Mouse (Mus musculus) adrenal gland, postnatal 36 days (tissue): ENCODE results near the gene Upf2. TPM values are rescaled to one million over a fixed set of nuclear protein-coding genes. Genes with fewer than 3 reads are reported as not detected.
"Not testable (repeated sequence)": the region's sequence is repeated elsewhere in the genome, so short reads cannot be mapped to it uniquely, and the experiment has no call there.

Experiments used
- DNase-seq, 2 experiments: peaks; one replicate each; pipeline ENCODE4 v3.0.0; 2021; ENCODE audit warnings: mixed read lengths in 1 of 2
- total RNA-seq, 2 experiments: library from RNA; stranded (reverse); gene quantifications; 2 replicates each; pipeline ENCODE4 v1.2.3; 2021

Gene Upf2
- total RNA-seq, 2 experiments from 2014 or later: 22.1 to 24.5 TPM

GRCm38 (mm10) chr2:5948964-5949363 lies 2.3 kb upstream of the Upf2 start:
- no peak for DNase-seq

DNA sequence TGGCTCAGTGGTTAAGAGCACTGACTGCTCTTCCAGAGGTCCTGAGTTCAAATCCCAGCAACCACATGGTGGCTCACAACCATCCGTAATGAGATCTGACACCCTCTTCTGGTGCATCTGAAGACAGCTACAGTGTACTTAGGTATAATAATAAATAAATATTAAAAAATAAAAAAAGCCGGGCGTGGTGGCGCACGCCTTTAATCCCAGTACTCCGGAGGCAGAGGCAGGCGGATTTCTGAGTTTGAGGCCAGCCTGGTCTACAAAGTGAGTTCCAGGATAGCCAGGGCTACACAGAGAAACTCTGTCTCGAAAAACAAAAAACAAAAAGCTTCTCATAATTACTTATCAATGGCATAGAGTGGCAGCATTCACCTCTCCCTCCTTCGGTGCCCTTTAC lies 1.4 kb upstream of the Upf2 start:
- not testable (repeated sequence) for DNase-seq

DNA sequence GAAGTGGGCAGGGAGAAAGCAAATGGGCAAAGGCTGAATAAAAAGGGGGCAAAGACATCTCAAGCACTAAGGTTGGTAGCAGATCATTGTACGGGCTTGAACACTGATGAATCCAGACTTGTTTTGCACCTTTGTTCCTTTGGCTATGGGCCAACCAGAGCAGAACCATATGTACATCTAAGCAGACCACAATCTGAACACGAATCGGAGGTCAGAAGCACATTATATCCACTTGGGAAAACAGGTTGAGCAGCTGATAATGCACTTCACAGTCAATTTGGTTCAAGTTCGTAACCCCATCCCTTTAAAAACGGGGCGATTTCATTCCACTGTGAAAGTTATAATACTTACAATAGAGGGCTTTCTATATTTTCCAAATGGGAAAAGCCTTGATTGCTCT lies 964 bp upstream of the Upf2 start:
- no peak for DNase-seq

DNA sequence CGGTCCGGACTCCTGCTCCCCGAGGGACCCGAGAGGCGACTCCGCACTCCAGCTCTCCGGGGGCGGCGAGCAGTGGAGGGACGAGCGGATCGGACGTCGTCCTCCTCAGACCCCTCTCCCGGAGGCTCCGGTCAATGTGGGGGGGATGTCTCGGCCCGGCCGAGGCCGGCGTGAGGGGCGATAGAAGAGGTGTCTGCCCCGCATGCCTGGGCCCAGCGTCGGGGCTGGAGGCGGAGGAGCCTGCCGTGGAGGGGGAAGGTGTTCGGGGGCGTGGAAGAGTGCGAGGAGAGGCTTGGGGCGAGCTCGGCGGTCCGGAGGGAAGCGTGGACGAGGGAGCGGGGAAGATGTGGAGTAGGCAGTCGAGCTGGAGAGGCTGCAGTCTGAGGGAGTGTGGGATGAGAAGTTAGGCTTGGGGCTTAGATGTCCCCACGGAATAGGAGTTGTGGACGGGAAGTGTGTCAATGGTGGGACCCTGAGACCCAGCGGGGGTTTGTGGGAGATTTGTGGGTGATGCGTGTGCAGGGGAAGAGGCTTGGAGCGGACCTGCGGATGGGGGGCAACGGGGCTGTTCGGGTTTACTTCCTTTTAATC lies 447 bp downstream of the Upf2 start:
- DNase-seq: peak; percentile 60 to 71

DNA sequence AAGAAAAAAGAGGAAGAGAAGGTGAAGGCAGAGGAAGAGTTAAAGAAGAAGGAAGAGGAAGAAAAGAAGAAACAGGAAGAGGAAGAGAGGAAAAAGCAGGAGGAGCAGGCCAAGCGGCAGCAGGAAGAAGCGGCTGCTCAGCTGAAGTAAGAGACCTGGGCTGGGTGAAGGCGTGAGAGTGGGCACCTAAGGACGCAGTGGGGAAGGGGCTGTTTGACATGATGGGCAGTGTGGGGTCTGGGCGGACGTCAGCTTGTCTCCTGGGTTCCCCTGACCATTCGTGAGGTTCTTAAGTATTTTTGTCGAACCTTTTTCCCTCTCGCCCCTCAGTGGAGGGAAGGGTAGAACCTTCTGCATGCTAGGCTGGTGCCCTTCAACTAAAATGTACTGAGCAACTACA lies 6.4 kb downstream of the Upf2 start:
- DNase-seq: peak in 1 of 2 experiments; percentile 10

DNA sequence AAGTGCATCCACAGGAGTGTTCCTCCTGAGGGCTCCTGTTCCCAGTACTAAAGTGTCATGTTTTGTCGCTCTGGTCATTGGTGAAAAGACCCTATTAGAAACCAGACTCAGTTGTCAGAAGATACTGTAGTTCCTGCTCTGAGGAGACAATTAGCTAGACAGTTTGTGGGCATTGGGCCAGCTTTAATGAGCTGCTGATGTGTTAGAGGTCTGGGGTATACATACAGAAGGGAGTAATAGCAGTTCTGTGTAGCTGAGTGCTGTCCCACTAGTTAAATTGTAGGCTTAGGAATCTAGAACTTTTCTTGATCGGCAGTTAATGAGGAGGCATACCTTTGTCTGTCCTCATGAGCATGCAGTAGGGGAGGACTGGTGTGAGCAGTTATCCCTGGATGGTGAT lies 11.0 kb downstream of the Upf2 start:
- no peak for DNase-seq

GRCm38 (mm10) chr2:5963729-5964128 lies 12.5 kb downstream of the Upf2 start:
- DNase-seq: not testable (repeated sequence)

DNA sequence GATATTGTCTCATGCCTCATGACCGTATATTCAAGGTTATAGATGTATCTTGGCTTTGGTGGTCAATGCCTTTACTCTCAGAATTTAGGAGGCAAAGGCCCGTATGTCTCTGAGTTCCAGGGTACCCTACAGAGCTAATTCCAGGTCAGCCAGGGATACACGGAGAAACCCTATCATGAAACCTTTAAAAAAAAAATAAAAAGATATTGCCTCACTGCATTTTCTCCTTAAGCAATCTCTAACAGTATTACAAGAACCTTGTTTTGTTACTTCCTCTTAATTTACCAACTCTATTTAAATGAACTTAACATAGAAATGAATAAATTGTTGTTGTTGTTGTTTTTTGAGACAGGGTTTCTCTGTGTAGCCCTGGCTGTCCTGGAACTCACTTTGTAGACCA lies 14.7 kb downstream of the Upf2 start:
- no peak for DNase-seq

DNA sequence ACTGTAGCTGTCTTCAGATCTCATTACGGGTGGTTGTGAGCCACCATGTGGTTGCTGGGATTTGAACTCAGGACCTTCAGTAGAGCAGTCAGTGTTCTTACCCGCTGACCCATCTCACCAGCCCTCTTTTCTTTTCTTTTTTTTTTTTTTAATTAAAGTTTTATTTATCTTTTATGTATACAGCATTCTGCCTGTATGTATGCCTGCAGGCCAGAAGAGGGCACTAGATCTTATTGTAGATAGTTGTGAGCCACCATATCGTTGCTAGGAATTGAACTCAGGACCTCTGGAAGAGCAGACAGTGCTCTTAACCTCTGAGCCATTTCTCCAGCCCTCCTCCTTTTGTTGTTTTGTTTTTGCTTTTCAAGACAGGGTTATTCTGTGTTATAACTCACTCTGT lies 19.4 kb downstream of the Upf2 start:
- DNase-seq: not testable (repeated sequence)

- DNase-seq: no peak
Observed at GRCm38 (mm10) chr2:5977532-5977931, 26.3 kb downstream of the Upf2 start.

DNA sequence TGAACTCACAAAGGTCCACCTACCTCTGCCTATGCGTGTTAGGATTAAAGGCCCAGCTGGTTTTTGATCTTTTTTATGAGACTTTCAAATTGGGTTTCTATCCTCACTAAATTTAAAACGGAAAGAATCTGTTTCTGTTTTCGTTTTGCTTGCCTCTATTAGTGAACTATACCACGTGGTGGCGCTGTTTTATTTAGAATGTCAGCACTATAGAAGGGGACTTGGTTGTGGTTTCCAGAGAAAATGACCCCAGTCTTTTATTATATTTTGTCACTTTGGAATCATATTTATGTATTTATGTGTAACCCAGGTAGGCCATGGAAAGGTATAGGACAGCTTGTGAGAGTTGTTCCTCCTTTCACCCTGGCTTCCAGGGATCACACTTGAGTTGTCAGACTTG lies 44.3 kb downstream of the Upf2 start:
- DNase-seq: peak; percentile 18 to 54

- no peak for DNase-seq
Observed at GRCm38 (mm10) chr2:6003949-6004348, 52.7 kb downstream of the Upf2 start.

GRCm38 (mm10) chr2:6014532-6014931 lies 63.3 kb downstream of the Upf2 start:
- no peak for DNase-seq

- not testable (repeated sequence) for DNase-seq
Observed at GRCm38 (mm10) chr2:6015182-6015581, 63.9 kb downstream of the Upf2 start.

DNA sequence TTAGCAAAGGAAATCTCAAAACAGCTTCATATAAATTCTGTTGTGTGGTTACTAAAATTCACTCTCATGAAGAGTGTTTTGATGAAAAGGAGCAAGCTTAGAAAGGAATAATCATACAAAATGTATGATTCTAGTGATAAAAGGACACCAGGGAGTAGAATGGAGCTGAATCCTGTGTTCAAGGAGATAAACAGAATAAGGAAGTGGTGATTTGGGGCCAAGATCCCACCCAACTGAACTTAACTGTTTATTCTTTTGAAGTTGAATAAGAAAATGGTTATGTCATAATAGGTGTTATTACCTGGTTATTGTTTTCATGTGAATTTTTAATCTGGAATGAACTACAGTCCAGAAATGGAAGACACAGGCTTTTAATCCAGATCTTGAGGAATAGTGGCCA lies 69.3 kb downstream of the Upf2 start:
- no peak for DNase-seq

DNA sequence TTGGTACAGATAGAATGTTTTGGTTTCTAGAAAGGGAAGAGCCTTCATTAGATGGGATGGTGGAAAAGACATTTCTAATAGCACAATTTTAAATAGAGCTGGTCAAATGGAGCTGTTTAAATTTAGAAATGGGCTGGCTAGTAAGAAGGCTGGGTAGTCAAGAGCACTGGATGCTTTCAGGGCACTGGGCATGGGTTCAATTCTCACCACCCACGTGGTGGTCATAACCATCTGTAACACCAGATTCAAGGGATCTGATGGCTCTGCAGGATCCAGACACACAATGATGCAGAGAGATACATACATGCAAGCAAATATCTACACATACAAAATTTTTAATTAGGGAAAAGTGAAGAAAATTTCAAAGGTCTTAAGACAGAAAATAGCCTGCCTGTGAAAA lies 91.4 kb downstream of the Upf2 start:
- DNase-seq: no peak

DNA sequence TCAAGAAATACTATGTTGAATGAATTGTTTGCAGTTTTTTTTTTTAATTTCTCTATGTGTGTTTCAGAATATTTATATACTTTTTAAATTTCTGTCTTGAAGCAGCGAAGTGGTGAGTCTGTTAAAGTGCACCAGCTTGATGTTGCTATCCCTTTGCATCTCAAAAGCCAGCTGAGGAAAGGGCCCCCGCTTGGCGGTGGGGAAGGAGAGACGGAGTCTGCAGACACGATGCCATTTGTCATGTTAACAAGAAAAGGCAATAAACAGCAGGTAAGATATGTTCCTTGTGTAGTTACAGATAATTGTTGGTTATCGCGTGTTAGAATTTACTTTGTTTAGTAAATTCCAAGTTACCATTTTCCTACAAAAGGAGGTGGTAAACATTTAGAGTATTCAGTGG lies 95.5 kb downstream of the Upf2 start:
- DNase-seq: no peak

DNA sequence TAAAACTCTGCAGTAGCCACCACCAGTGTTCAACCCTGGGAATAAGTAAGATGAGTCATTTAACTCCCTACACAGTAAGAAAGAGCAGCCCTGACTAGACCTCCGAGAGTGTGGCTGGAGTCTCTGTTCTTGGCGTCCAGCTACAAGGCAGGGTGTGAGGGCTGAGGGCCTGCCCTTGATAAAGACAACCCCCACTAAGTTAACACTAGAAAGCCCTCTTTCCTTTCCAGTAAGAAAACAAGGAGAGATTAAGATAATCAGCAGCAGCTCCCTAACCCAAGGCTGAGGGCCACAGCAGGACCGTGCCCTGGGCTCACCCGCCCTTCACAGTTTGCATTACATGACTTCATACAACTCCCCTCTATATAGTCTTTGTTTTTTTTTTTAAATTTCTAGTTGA lies 97.3 kb downstream of the Upf2 start:
- DNase-seq: no peak

- no peak for DNase-seq
Observed at GRCm38 (mm10) chr2:6049018-6049417, 97.7 kb downstream of the Upf2 start.

DNA sequence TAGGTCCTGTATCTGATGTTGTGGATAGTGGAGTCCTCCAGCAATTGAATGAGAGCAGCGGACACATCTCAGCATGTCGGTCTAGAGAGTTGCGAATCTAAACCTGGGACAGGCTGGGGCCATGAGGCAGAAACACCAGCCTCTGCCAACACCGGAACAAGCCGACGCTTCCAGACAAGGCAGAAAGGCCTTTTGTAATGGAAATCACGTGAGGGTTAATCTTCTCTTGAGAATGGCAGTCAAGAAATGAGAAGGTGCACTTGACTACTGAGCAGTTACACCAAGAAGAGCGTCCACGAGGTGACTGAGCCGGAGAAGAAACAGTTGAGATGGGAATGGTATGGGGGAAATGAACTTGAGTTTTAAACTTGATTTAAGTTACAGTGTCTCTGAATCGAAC lies 104.2 kb downstream of the Upf2 start:
- no peak for DNase-seq

DNA sequence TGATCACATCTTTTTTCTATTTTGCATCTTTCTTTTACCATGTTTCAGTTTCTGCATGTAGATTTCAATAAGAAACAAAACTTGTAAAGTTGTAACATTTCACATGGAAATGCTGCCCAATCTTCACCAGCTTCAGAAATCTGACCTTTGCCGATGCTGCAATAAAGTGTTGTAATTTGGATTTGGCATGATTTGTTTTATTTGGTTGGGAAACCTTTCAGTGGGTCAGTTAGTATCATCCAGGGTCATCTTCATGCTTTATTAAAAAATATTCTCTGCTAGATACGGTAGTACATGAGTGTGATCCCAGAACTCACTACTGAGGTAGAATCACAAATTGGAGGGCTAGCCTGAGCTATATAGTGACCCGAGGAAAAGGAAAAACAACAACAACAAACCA lies 105.2 kb downstream of the Upf2 start:
- no peak for DNase-seq

- DNase-seq: no peak
Observed at GRCm38 (mm10) chr2:6059291-6059690, 108.0 kb downstream of the Upf2 start.

DNA sequence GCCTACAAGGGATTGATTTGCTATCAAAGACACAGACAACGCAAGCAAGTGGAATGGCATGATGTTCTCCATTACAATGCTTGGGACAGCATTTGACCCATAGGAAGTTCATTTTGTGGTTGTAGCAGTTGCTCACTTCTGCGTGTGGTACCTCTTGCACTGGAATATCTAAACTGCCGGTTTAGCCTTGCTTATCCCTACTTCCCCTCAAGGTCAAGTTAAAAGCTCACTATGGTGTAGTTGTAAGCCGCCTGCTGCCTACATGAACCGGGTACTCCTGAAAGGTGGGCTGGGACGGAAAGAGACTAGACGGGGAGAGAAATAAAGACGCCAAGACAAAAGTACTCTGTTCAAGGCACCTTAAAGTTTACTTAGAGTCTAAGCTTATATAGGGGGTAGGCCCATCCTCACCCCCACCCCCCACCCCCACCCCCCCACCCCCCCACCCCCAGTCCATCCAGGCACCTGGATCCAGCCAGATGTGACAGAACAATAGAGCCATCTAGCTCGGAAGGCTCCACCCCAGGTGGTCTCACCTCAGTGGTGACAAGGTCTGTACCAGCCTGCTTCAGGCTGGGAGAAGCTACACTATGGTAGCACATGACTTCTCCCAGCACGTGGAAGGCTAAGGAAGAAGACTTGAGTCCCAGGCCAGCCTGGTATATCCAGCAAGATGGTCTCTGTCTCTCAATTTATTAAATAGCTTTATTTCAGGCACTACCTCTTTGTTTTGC lies 109.0 kb downstream of the Upf2 start:
- no peak for DNase-seq

DNA sequence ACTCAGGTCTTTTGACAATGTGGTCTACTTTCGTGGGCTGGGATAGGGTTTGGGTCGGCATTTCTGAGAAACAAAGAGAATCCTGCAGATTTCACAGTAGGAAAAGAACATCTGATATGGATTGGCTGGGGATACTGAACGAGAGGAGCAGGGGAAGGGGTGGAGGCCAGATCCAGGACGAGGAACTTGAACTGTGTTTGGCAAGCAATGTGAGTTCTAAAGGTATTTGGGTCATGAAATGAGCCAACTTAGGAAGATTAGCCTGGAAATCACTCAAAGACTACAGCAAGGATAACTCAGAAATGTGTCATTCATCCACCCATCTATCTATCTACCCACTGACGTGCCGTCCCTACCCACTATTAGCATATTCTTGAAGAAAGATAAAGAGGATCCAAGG lies 116.1 kb downstream of the Upf2 start:
- no peak for DNase-seq
